ENCODE assay signal across 25 mouse cellular contexts in the genomic region with DNA sequence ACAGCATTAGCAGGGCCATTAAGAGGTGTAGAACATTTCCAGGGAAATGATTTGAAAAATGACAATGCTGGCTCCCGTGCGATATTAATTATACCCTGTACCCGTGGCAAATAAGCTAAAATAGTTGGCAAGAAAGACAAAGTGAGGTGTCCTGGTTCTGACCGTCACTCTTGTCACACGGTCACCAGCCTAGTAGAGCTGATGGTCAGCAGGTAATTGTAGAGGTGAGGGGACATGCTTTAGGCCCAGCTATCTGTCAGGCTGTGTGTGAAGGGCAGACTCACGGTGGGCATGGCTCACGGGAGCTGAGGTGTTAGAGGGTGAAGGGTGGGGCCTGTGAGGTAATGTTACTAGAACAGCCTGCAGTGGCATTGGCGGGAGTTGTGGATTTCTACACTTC.
DNase-seq lines count a peak whose midpoint lies in the region; ATAC-seq and TF ChIP-seq lines count a peak whose summit lies in the region.
"Had no signal": no experiment of that assay in that cellular context is flagged by ENCODE, and none has a peak within 500 bp of the region (broad histone marks: within the 10 kb centered on the region; RNA-seq: fewer than 3 reads in every experiment).

No protein-coding gene starts in this region.

- no peak for TF ChIP-seq CTCF in kidney, adult 2 months (conservative IDR thresholded peaks at IDR 0.05; ENCODE audit: insufficient read depth, insufficient read length, low read depth, low read length)

- no peak overlapping the region for H3K27ac ChIP-seq in kidney, embryonic 14.5 days (ENCODE audit: low read depth, low read length)
- H3K27ac ChIP-seq in kidney, adult 2 months (ENCODE audit: insufficient read depth, low read depth, low read length): no peak overlapping the region
- no peak overlapping the region for H3K27ac ChIP-seq in neural tube, embryonic 15.5 days (replicated peaks)
- peak overlapping the region; percentile 10; the same call in 1 of the 2 replicates for H3K27ac ChIP-seq in embryonic facial prominence, embryonic 10.5 days (replicated peaks)
- H3K27ac ChIP-seq: embryonic facial prominence, embryonic 12.5 days; embryonic facial prominence, embryonic 15.5 days; gastrocnemius, adult 2 months; heart, embryonic 13.5 days; hindbrain, embryonic 12.5 days; hindbrain, embryonic 15.5 days had no signal

- H3K36me3 ChIP-seq in kidney, embryonic 14.5 days (ENCODE audit: control insufficient read depth, insufficient read depth, low read length): no peaks in the 10 kb centered on the region
- H3K36me3 ChIP-seq in kidney, adult 2 months (ENCODE audit: control insufficient read depth, insufficient read depth, low read length): no peaks in the 10 kb centered on the region
- no peaks in the 10 kb centered on the region for H3K36me3 ChIP-seq in neural tube, embryonic 15.5 days
- no peaks in the 10 kb centered on the region for H3K36me3 ChIP-seq in embryonic facial prominence, embryonic 10.5 days (replicated peaks)
- H3K36me3 ChIP-seq: embryonic facial prominence, embryonic 12.5 days; embryonic facial prominence, embryonic 15.5 days; heart, embryonic 13.5 days; hindbrain, embryonic 12.5 days; hindbrain, embryonic 15.5 days had no signal

- TF ChIP-seq POLR2A in kidney, adult 2 months (IDR thresholded peaks at IDR 0.05; ENCODE audit: low read depth, low read length): no peak

- no peak for DNase-seq in kidney, adult 2 months
- DNase-seq in neural tube, embryonic 10.5 days (ENCODE audit: extremely low spot score, low spot score): peak; percentile 12
- DNase-seq in embryonic facial prominence, embryonic 10.5 days (ENCODE audit: low spot score): no peak
- DNase-seq in adrenal gland, postnatal 25 days: no peak
- DNase-seq: adrenal gland, adult 8-10 months; adrenal gland, postnatal 36 days; cerebellum, adult 18-20 months; cerebellum, adult 9-10 months; cerebellum, postnatal 14 days; forebrain, postnatal 0 days; gastrocnemius, adult 2 months; gastrocnemius, postnatal 14 days; heart, adult 18-20 months; heart, postnatal 14 days; heart, postnatal 4 days had no signal

- 0 out of 2 replicates have a peak, but pooled peaks have one; percentile 49 for ATAC-seq in kidney, embryonic 14.5 days (ENCODE audit: low FRiP score, low TSS enrichment)
- ATAC-seq in neural tube, embryonic 15.5 days (ENCODE audit: low FRiP score): no peak
- ATAC-seq: activated CD4-positive, CD25-positive, alpha-beta regulatory T cell, adult 4 months; CD4-positive, CD25-positive, alpha-beta regulatory T cell, adult 4 months; forebrain, embryonic 14.5 days; forebrain, postnatal 0 days had no signal

- peaks cover 3% of the 10 kb centered on the region; the same call in 1 of the 2 replicates for H3K27me3 ChIP-seq in kidney, embryonic 14.5 days (ENCODE audit: control insufficient read depth, insufficient read depth, low read length)
- no peaks in the 10 kb centered on the region for H3K27me3 ChIP-seq in kidney, adult 2 months (replicated peaks; ENCODE audit: control insufficient read depth, insufficient read depth, low read length)
- H3K27me3 ChIP-seq in neural tube, embryonic 15.5 days (replicated peaks): no peaks in the 10 kb centered on the region
- H3K27me3 ChIP-seq in embryonic facial prominence, embryonic 10.5 days (replicated peaks; ENCODE audit: low read depth, poor library complexity, severe bottlenecking): peaks cover 71% of the 10 kb centered on the region
- H3K27me3 ChIP-seq: embryonic facial prominence, embryonic 12.5 days; embryonic facial prominence, embryonic 15.5 days had no signal

- H3K4me3 ChIP-seq in kidney, embryonic 14.5 days (ENCODE audit: low read length): no peak overlapping the region
- no peak overlapping the region for H3K4me3 ChIP-seq in kidney, adult 2 months (ENCODE audit: insufficient read depth, low read depth, low read length)
- no peak overlapping the region for H3K4me3 ChIP-seq in neural tube, embryonic 15.5 days (replicated peaks)
- no peak overlapping the region for H3K4me3 ChIP-seq in embryonic facial prominence, embryonic 10.5 days
- H3K4me3 ChIP-seq: embryonic facial prominence, embryonic 12.5 days; embryonic facial prominence, embryonic 15.5 days; gastrocnemius, adult 2 months; heart, embryonic 13.5 days; hindbrain, embryonic 12.5 days; hindbrain, embryonic 15.5 days had no signal

- peaks cover 23% of the 10 kb centered on the region for H3K4me1 ChIP-seq in kidney, embryonic 14.5 days (ENCODE audit: control insufficient read depth, insufficient read depth, low read length)
- H3K4me1 ChIP-seq in kidney, adult 2 months (ENCODE audit: control insufficient read depth, insufficient read depth, low read length): peaks cover 19% of the 10 kb centered on the region; the same call in 1 of the 2 replicates
- peaks cover 25% of the 10 kb centered on the region for H3K4me1 ChIP-seq in neural tube, embryonic 15.5 days
- H3K4me1 ChIP-seq in embryonic facial prominence, embryonic 10.5 days: peaks cover 48% of the 10 kb centered on the region

- no peak overlapping the region for H3K9ac ChIP-seq in kidney, embryonic 14.5 days (ENCODE audit: low read depth, low read length)
- no peak overlapping the region for H3K9ac ChIP-seq in neural tube, embryonic 15.5 days (replicated peaks)
- H3K9ac ChIP-seq: embryonic facial prominence, embryonic 12.5 days; embryonic facial prominence, embryonic 15.5 days; forebrain, postnatal 0 days; heart, embryonic 13.5 days; hindbrain, embryonic 12.5 days; hindbrain, embryonic 15.5 days had no signal

- no peak overlapping the region for H3K4me2 ChIP-seq in kidney, embryonic 14.5 days (replicated peaks; ENCODE audit: low read depth, low read length)
- H3K4me2 ChIP-seq in neural tube, embryonic 15.5 days: no peak overlapping the region
- H3K4me2 ChIP-seq: embryonic facial prominence, embryonic 12.5 days; embryonic facial prominence, embryonic 15.5 days; heart, embryonic 13.5 days; hindbrain, embryonic 12.5 days; hindbrain, embryonic 15.5 days had no signal

- H3K9me3 ChIP-seq in kidney, embryonic 14.5 days (ENCODE audit: control insufficient read depth, low read length): no peaks in the 10 kb centered on the region
- no peaks in the 10 kb centered on the region for H3K9me3 ChIP-seq in neural tube, embryonic 15.5 days (replicated peaks)
- H3K9me3 ChIP-seq in embryonic facial prominence, embryonic 10.5 days: no peaks in the 10 kb centered on the region
- H3K9me3 ChIP-seq: embryonic facial prominence, embryonic 12.5 days; embryonic facial prominence, embryonic 15.5 days; heart, embryonic 13.5 days; hindbrain, embryonic 15.5 days had no signal

- 74% methylated on average over 8 of the region's 8 CpGs for WGBS in kidney, embryonic 14.5 days
- 93% methylated on average over 8 of the region's 8 CpGs for WGBS in kidney, adult 2 months
- WGBS in neural tube, embryonic 15.5 days: 77% methylated on average over 8 of the region's 8 CpGs
- WGBS in embryonic facial prominence, embryonic 10.5 days: 80% methylated on average over 8 of the region's 8 CpGs
